Mouse (Mus musculus) ES-E14 (cell line): Measurements from ENCODE around the gene Ipcef1. TPM values are rescaled to one million over a fixed set of nuclear protein-coding genes. Genes with fewer than 3 reads are reported as not detected.

Experiments used
- DNase-seq: peaks from one replicate; pipeline ENCODE4 v3.0.0-alpha.2; 2013; ENCODE audit warnings: low read depth, low spot score
- H3K27ac ChIP-seq: 2 replicates; pipeline ENCODE4 v1.5.1; 2012; ENCODE audit warnings: low read depth, mild to moderate bottlenecking, low read length, moderate library complexity, mixed read lengths; ENCODE audit not compliant: poor library complexity, insufficient read depth, severe bottlenecking
- H3K36me3 ChIP-seq: 2 replicates; pipeline ENCODE4 v1.6.1; 2012; ENCODE audit warnings: mild to moderate bottlenecking, low read length, moderate library complexity, mixed read lengths; ENCODE audit not compliant: control insufficient read depth, poor library complexity, insufficient read depth, severe bottlenecking
- H3K4me1 ChIP-seq, 2 experiments: fragments of 150-350 bp in 1 of 2; sonication (generic) in 1 of 2; 2 replicates each; pipeline ENCODE4 v1.6.1; 2012; ENCODE audit warnings: low read length in 2 of 2, mild to moderate bottlenecking in 1 of 2, mixed read lengths in 1 of 2; ENCODE audit not compliant: control insufficient read depth in 2 of 2, insufficient read depth in 2 of 2, poor library complexity in 1 of 2
- H3K4me3 ChIP-seq, 2 experiments: fragments of 150-350 bp in 1 of 2; sonication (generic) in 1 of 2; 2 replicates each; pipeline ENCODE4 v1.5.1; 2012; ENCODE audit warnings: low read length in 2 of 2, low read depth in 1 of 2, mild to moderate bottlenecking in 1 of 2, mixed read lengths in 1 of 2; ENCODE audit not compliant: insufficient read depth in 1 of 2, poor library complexity in 1 of 2, severe bottlenecking in 1 of 2
- H3K9ac ChIP-seq: 2 replicates; pipeline ENCODE4 v1.6.1; 2012; ENCODE audit warnings: low read depth, mild to moderate bottlenecking, low read length, mixed read lengths; ENCODE audit not compliant: poor library complexity, insufficient read depth, severe bottlenecking
- H3K9me3 ChIP-seq: fragments of 150-350 bp; sonication (generic); 2 replicates; pipeline ENCODE4 v1.6.1; 2012; ENCODE audit warnings: low read depth, mild to moderate bottlenecking, low read length; ENCODE audit not compliant: control insufficient read depth, insufficient read depth
- CHD2 ChIP-seq: IDR thresholded peaks from 2 replicates; pipeline ENCODE4 v1.6.1; 2014; ENCODE audit warnings: mild to moderate bottlenecking, low read depth, low read length, inconsistent platforms
- HCFC1 ChIP-seq: IDR thresholded peaks from 2 replicates; pipeline ENCODE4 v1.6.1; 2012; ENCODE audit warnings: low read length, inconsistent platforms, borderline replicate concordance; ENCODE audit not compliant: insufficient read depth
- MAFK ChIP-seq: IDR thresholded peaks from 2 replicates; pipeline ENCODE4 v1.6.1; 2014; ENCODE audit warnings: mild to moderate bottlenecking, low read depth, low read length, inconsistent platforms; ENCODE audit not compliant: insufficient read depth
- ZC3H11A ChIP-seq: IDR thresholded peaks from 2 replicates; pipeline ENCODE4 v1.6.1; 2012; ENCODE audit warnings: low read depth, mild to moderate bottlenecking, inconsistent platforms, low read length, borderline replicate concordance
- ZNF384 ChIP-seq: IDR thresholded peaks from 2 replicates; pipeline ENCODE4 v1.6.1; 2012; ENCODE audit warnings: low read depth, low read length, inconsistent platforms
- in situ Hi-C, 2 experiments: fragments of 600-800 bp; cut with MboI; formaldehyde crosslinking; loops; one replicate each; pipeline ENCODE4 v1.15.1; 2025; ENCODE audit warnings: low sequenced_read_pairs in 2 of 2, inconsistent platforms in 1 of 2; ENCODE audit not compliant: unreplicated experiment in 2 of 2
- total RNA-seq: library from RNA; depleted of rRNA; stranded (reverse); fragments of 300-350 nt; gene quantifications from 2 replicates; pipeline ENCODE4 v1.2.3, GENCODE M21; 2012

Gene Ipcef1
- total RNA-seq, 1 experiment = 0.13 TPM

GRCm38 (mm10) chr10:6909763-6910162, 142.5 kb downstream of the Ipcef1 start:
- Histone ChIP-seq H3K9me3 (no peaks in the 10 kb centered on the region), H3K4me1 (no peaks in the 10 kb centered on the region), H3K27ac (no peak overlapping the region), H3K4me3 (no peak overlapping the region), H3K36me3 (no peaks in the 10 kb centered on the region), H3K9ac (no peak overlapping the region)
- DNase-seq = no peak
- no peak for TF ChIP-seq MAFK
- TF ChIP-seq ZNF384 = no peak
- no peak for TF ChIP-seq CHD2
- no peak for TF ChIP-seq HCFC1
- no peak for TF ChIP-seq ZC3H11A
- in situ Hi-C loops = no loop called here

- Histone ChIP-seq H3K4me3 (no peak overlapping the region), H3K36me3 (no peaks in the 10 kb centered on the region), H3K27ac (no peak overlapping the region), H3K9me3 (no peaks in the 10 kb centered on the region), H3K4me1 (no peaks in the 10 kb centered on the region), H3K9ac (no peak overlapping the region)
- no peak for DNase-seq
- TF ChIP-seq CHD2 = no peak
- no peak for TF ChIP-seq ZC3H11A
- TF ChIP-seq MAFK = no peak
- no peak for TF ChIP-seq HCFC1
- TF ChIP-seq ZNF384 = no peak
- in situ Hi-C loops = no loop called here
These were observed 150.4 kb downstream of the Ipcef1 start for GRCm38 (mm10) chr10:6901819-6902393.

- in situ Hi-C loops = no loop called here
- DNase-seq = no peak
- no peak overlapping the region for H3K9ac ChIP-seq
- TF ChIP-seq ZNF384 (no peak), MAFK (no peak), CHD2 (no peak), HCFC1 (no peak)
- H3K9me3 ChIP-seq = no peaks in the 10 kb centered on the region
- no peak overlapping the region for H3K4me3 ChIP-seq
- H3K4me1 ChIP-seq = no peaks in the 10 kb centered on the region
- H3K36me3 ChIP-seq = no peaks in the 10 kb centered on the region
- H3K27ac ChIP-seq = no peak overlapping the region
These were observed 152.2 kb downstream of the Ipcef1 start for GRCm38 (mm10) chr10:6900126-6900525.

GRCm38 (mm10) chr10:6896659-6897303, 155.5 kb downstream of the Ipcef1 start:
- Histone ChIP-seq H3K4me3 (no peak overlapping the region), H3K9me3 (no peaks in the 10 kb centered on the region), H3K9ac (no peak overlapping the region), H3K36me3 (no peaks in the 10 kb centered on the region), H3K27ac (no peak overlapping the region), H3K4me1 (no peaks in the 10 kb centered on the region)
- TF ChIP-seq ZC3H11A = no peak
- no peak for TF ChIP-seq HCFC1
- TF ChIP-seq CHD2 = no peak
- TF ChIP-seq MAFK = no peak
- no peak for TF ChIP-seq ZNF384
- in situ Hi-C loops = no loop called here
- no peak for DNase-seq
